Mouse (Mus musculus) CD8-positive naive resting alpha-beta T cell, adult 2 months (primary cell): ENCODE measurements at regions not wholly inside any gene's neighbourhood (a gene's known extent, or its start where the extent isn't known, plus 50 kb on each side); places are given as distances from the start of the nearest gene placed in this dataset.

Experiments used
- DNase-seq, 2 experiments: peaks; one replicate each; pipeline ENCODE4 v3.0.0; 2022; ENCODE audit warnings: low read depth in 2 of 2, low spot score in 2 of 2

- no peak for DNase-seq
Measured at GRCm38 (mm10) chr1:184140486-184140885, 106.4 kb upstream of the 1700056E22Rik start.

GRCm38 (mm10) chr1:184140082-184140481, 106.0 kb upstream of the 1700056E22Rik start:
- no peak for DNase-seq

- DNase-seq: no peak
Measured at GRCm38 (mm10) chr1:184138661-184139060, 104.6 kb upstream of the 1700056E22Rik start.

GRCm38 (mm10) chr1:184130897-184131296, 96.8 kb upstream of the 1700056E22Rik start:
- no peak for DNase-seq

GRCm38 (mm10) chr1:184127321-184127720, 93.2 kb upstream of the 1700056E22Rik start:
- no peak for DNase-seq

- DNase-seq: no peak
Measured at GRCm38 (mm10) chr1:184126909-184127308, 92.8 kb upstream of the 1700056E22Rik start.
